Mouse (Mus musculus): Measurements from ENCODE around the gene Crls1. TPM values are rescaled to one million over a fixed set of nuclear protein-coding genes. Genes with fewer than 3 reads are reported as not detected.

The Crls1 gene
- 5.7 and 7.6 TPM in 2 replicates for total RNA-seq (2023)

DNA sequence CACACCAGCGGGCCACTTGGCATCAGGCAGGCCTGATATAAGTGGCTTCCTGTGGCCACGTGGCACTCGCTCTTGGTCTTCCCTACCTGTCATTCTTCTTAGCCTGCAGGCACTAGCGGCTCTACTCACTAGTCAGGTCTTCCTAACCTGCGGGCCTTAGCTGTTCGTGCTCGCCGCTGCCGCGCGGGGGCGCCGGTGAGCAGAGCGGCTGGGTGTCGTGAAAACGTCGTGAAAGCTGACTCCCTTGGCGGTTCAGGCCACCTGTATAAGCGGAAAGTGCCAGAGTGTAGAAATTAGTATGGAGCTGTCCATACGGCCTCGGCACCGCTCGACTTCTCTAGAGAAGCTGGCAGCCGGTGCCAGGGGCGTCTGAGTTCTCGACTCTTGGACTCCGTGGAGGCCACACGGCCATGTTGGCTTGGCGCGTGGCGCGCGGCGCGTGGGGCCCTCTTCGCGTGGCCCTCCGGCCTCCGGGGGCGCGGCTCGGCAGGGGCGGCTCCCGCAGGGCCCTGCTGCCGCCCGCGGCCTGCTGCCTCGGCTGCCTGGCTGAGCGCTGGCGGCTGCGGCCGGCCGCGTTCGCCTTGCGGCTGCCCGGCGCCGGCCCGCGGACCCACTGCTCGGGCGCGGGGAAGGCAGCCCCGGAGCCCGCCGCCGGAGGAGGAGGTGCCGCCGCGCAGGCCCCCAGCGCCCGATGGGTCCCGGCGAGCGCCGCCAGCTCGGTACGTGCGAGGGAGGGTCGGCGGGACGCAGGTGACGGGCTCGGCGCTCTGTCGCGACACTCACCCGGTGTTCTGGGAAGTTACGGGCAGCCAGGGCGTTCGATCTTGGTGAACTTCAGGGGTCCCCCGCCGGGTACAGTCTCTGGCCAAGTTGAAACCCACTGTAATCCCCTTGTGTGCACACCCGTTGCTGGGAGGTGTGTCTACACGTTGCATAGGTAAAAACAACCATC is at the start of gene Crls1:
Gene Crls1 (plus strand): TSS at position 260 of the 952 bp plus-strand sequence.

GRCm38 (mm10) chr2:132815608-132816314 is 30.7 kb upstream of the Crls1 start, which contains the start of the genes Trmt6 and Mcm8:
Gene Trmt6 (minus strand): TSS chr2:132816055.
Gene Mcm8 (plus strand): TSS chr2:132816141.

GRCm38 (mm10) chr2:132880844-132881645 is 34.6 kb downstream of the Crls1 start, which contains the start of gene Lrrn4:
Gene Lrrn4 (minus strand): TSS chr2:132880891.

Other genes starting within 250 kb of the Crls1 start
- gene Shld1, start 159.7 kb upstream of the Crls1 start, total RNA-seq (2023): 11.9 and 16.7 TPM in 2 replicates
- gene Chgb, start 65.4 kb upstream of the Crls1 start, total RNA-seq (2023): not detected in 2 replicates
- gene Trmt6, start 30.6 kb upstream of the Crls1 start, total RNA-seq (2023): 7.8 and 12.3 TPM in 2 replicates
- gene Mcm8, start 30.5 kb upstream of the Crls1 start, total RNA-seq (2023): 2.1 and 2.5 TPM in 2 replicates
- gene Lrrn4, start 34.2 kb downstream of the Crls1 start, total RNA-seq (2023): 0.09 TPM in 1 of 2 replicates, not detected in the other
- gene Fermt1, start 99.2 kb downstream of the Crls1 start, total RNA-seq (2023): not detected in 2 replicates

All from neutrophil, adult 65 days (primary cell).